Mouse (Mus musculus) embryonic fibroblast, embryonic 13.5 days (primary cell): ENCODE measurements around the gene Gm49318.

Experiments
- CTCF ChIP-seq: IDR thresholded peaks from 2 replicates; pipeline ENCODE4 v1.5.1; 2011; ENCODE audit warnings: mild to moderate bottlenecking, control low read depth, low read length, moderate library complexity, borderline replicate concordance; ENCODE audit not compliant: insufficient read depth
- POLR2A ChIP-seq: IDR thresholded peaks from 2 replicates; pipeline ENCODE4 v1.6.1; 2011; ENCODE audit warnings: low read depth, mild to moderate bottlenecking, control low read depth, low read length, moderate library complexity

DNA sequence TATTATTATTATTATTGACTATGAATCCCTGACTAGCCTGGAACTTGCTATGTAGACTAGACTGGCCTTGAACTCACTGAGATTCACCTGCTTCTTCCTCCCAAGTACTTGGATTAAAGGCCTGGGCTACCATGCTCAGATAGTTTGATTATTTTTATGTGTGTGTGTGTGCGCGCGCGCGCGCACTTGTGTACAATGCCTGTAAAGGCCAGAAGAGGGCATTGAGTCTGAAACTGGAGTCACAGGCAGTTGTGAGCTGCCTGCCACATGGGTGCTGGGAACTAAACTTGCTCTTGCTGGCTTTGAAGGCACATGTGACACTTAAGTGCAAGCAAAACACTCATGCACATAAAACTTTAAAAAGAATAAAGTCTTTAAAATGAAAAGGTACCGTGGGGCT is 18.2 kb upstream of the Gm49318 start:
- TF ChIP-seq CTCF (no peak), POLR2A (no peak)
